Mouse (Mus musculus) gastrocnemius, adult 2 months (tissue): ENCODE data around the gene Tbc1d2b. TPM values are rescaled to one million over a fixed set of nuclear protein-coding genes. Genes with fewer than 3 reads are reported as not detected.

Experiments
- DNase-seq: peaks from one replicate; pipeline ENCODE4 v3.0.0; 2022
- H3K27ac ChIP-seq: fragments of 200-600 bp; 2 replicates; pipeline ENCODE4 v1.8.1; 2022; ENCODE audit warnings: mild to moderate bottlenecking
- H3K4me3 ChIP-seq: fragments of 200-600 bp; 2 replicates; pipeline ENCODE4 v1.8.1; 2022; ENCODE audit warnings: mild to moderate bottlenecking, moderate library complexity
- CTCF ChIP-seq: fragments of 200-600 bp; IDR thresholded peaks from 2 replicates; pipeline ENCODE4 v1.8.1; 2022; ENCODE audit warnings: antibody characterized with exemption, mild to moderate bottlenecking, moderate library complexity
- intact Hi-C: fragments of 180-260 bp; cut with DNase I; formaldehyde crosslinking; loops from one replicate; pipeline ENCODE4 v1.15.1; 2025
- total RNA-seq, 2 experiments: library from RNA; stranded (reverse); gene quantifications; 2 replicates each; pipeline ENCODE4 v1.2.3; 2021

Tbc1d2b gene
- total RNA-seq, 2 experiments from 2014 or later: 3.0 to 5.9 TPM

DNA sequence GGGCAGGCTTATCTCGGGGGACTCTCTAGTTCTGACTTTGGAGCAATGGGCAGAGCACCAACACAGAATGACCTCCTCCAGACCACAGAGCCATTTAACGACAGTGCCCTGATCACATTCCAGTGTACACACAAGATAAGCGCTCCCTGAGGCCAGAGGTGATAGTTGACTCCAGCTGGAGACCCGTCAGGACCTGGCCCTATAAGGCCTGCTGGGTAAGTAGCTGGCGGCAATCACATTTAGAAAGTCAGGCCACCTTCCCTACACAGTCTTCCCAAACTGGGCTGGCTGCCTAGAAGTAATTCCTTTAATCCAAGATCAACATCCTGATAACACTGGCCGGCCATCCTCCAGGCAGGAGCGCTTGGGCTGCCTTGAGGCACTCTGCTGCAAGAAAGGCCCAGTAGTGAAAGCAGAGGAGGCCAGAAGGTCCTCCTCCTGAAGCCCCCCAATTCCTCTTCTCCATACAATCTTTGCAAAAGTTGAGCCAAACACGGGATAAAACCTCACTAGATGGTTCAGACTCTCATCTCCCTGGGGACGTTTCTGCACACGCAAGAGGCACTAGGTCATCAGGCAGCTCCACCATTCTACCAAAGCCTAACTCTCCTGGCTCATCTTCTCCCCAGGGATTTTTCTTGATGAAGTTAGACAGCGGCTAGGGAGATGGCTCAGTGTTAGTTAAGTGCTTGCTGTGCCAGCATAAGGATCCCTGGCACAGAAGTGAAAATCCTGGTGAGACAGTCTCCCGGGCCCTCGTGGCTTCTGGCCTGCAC, 9.8 kb downstream of the Tbc1d2b start:
- Histone ChIP-seq H3K4me3 (no peak overlapping the region), H3K27ac (peak overlapping the region; percentile 56)
- DNase-seq: peak; percentile 33
- intact Hi-C loops: no loop called here
- no peak for TF ChIP-seq CTCF

- intact Hi-C loops: no loop called here
- Histone ChIP-seq H3K27ac (peak overlapping the region; percentile 56), H3K4me3 (no peak overlapping the region)
- no peak for TF ChIP-seq CTCF
- DNase-seq: no peak
Observed at GRCm38 (mm10) chr9:90260079-90260478, 10.5 kb downstream of the Tbc1d2b start.

GRCm38 (mm10) chr9:90259400-90259950, 11.1 kb downstream of the Tbc1d2b start:
- peak overlapping the region; percentile 56 for H3K27ac ChIP-seq
- no peak for DNase-seq
- no peak for TF ChIP-seq CTCF
- intact Hi-C loops: no loop called here
- no peak overlapping the region for H3K4me3 ChIP-seq

DNA sequence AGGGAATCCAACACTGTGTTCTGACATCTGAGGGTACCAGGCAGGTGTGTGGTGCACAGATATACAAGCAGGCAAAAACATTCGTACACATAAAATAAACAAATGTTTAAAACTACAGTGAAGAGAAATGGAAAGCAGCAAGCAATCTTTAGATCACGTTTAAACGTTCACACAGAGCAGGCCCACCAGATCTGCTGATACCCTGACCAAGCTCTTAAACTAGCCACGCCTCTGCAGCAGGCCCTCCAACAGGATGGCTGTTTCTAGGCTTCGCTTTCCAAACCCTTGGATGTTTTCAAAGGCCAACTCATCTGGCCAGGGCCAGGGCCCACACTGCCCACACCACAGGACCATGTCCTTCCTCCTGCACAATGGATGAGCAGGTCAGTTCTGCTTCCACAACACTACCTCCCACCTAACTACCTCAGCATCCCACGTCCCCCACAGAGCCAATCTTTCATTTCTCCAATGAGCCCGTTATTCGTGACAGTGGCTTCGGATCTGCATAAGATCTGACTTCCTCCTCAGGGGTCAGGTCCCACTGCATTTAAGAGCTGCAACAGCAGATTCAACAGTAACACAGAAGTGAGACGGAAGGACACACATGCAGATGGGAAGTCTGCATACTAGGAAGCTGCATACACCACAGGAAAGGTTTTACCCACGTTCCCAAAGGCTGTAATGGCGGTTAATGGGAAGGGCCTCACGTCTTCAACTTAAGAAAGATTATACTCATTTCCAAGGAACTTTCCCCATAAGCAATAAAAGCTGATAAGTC, 12.7 kb downstream of the Tbc1d2b start:
- no peak overlapping the region for H3K4me3 ChIP-seq
- peak overlapping the region; percentile 20; the same call in 1 of the 2 replicates for H3K27ac ChIP-seq
- intact Hi-C loops: no loop called here
- no peak for DNase-seq
- no peak for TF ChIP-seq CTCF

DNA sequence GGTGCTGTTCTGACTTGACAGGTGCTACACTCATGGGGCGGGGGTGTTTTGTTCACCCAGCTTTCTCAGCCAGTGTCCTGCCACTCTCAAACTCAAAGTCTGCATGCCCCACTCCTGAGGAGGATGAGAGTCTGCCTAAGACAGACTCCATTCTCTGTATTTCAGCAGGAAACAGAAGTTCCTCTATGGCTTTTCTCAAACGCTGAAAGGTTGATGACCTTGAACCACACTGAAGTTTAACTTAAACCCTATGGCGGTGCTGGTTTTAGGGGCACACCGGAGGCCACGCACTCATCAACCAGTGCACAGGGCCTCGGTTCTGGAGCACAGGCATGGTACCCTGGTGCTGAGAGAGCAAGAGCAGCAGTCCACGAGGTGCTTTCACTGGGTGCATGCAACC, 13.4 kb downstream of the Tbc1d2b start:
- intact Hi-C loops: no loop called here
- Histone ChIP-seq H3K4me3 (no peak overlapping the region), H3K27ac (no peak overlapping the region)
- no peak for DNase-seq
- no peak for TF ChIP-seq CTCF

DNA sequence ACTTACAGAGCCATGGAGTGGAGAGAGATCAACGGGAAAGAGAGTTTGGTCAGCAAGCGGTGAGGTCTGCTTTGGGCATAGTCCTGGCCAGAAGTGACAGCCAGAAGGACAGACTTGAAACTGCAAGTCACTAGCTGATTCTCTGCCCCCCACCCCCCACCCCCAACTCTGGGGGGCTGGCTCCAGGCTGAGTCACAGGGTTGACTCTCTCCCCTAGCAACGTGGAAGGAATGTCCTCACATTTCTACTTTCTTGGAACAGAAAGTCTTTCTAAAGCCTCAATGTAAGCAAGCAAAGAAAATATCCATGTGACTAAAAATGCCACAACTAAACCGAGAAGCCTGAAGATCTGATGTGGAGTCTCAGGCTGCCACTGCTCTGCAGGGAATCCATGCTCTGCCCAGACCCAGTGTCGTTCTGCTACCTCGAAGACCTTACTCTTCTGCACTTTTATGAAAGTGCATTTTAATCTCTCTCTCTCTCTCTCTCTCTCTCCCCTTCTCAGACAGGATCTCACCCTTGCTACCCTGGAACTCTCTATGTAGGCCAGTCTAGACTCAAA, 14.7 kb downstream of the Tbc1d2b start:
- no peak for DNase-seq
- TF ChIP-seq CTCF: no peak
- intact Hi-C loops: no loop called here
- no peak overlapping the region for H3K4me3 ChIP-seq
- peak overlapping the region; percentile 24; the same call in 1 of the 2 replicates for H3K27ac ChIP-seq

- DNase-seq: no peak
- no peak for TF ChIP-seq CTCF
- H3K4me3 ChIP-seq: no peak overlapping the region
- intact Hi-C loops: no loop called here
- H3K27ac ChIP-seq: no peak overlapping the region
Observed at GRCm38 (mm10) chr9:90253181-90253580, 17.4 kb downstream of the Tbc1d2b start.

- Histone ChIP-seq H3K4me3 (no peak overlapping the region), H3K27ac (no peak overlapping the region)
- DNase-seq: no peak
- TF ChIP-seq CTCF: no peak
- intact Hi-C loops: no loop called here
Observed at GRCm38 (mm10) chr9:90250964-90251750, 19.4 kb downstream of the Tbc1d2b start.

GRCm38 (mm10) chr9:90250141-90250775, 20.3 kb downstream of the Tbc1d2b start:
- intact Hi-C loops: no loop called here
- no peak for TF ChIP-seq CTCF
- no peak overlapping the region for H3K27ac ChIP-seq
- no peak overlapping the region for H3K4me3 ChIP-seq
- DNase-seq: no peak

DNA sequence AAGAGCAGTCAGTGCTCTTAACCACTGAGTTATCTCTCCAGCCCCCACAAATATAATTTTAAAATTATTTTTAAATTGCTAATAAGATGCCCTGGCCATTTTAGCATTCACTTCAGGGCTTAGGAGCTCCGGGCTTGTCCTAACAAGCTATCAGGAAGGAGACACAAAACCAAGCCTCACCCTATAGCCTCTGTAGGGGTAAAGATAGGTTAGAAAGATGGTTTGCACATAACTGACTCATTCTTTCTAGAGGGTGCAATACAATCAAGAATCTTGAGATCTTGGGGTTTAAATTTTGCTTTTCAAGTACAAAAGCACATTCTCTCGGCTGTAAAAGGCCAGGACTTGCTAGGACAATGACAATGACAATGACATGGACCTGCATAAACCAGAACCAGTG, 21.6 kb downstream of the Tbc1d2b start:
- Histone ChIP-seq H3K4me3 (no peak overlapping the region), H3K27ac (no peak overlapping the region)
- no peak for DNase-seq
- TF ChIP-seq CTCF: no peak
- intact Hi-C loops: no loop called here

- intact Hi-C loops: no loop called here
- DNase-seq: no peak
Observed at GRCm38 (mm10) chr9:90248326-90248725, 22.3 kb downstream of the Tbc1d2b start.

DNA sequence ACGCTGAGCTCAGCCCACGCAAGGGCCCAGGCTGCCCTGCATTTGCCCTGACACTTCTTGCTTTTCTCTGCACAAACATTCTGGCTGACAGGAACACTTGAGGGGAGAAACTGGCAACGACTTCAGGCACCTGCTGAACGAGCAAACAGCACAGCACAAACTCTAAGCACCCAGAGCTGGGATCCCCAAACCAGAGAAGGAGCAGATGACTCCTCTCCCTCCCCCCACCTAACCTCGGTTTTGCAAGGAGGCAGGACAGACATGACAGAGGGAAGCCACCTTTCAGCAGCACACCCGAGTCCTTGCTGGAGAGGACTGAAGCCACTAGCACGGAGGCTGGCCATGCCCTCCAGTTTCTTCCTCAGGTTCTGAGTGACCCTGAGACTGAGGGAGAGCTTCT, 23.3 kb downstream of the Tbc1d2b start:
- Histone ChIP-seq H3K27ac (0 out of 2 replicates have a peak overlapping the region, but pooled peaks have one; percentile 12), H3K4me3 (no peak overlapping the region)
- no peak for TF ChIP-seq CTCF
- no peak for DNase-seq
- intact Hi-C loops: no loop called here

More at GRCm38 (mm10) chr9:90248326-90248725, 22.3 kb downstream of the Tbc1d2b start:
- Histone ChIP-seq H3K4me3 (no peak overlapping the region), H3K27ac (no peak overlapping the region)
- TF ChIP-seq CTCF: no peak
